Mouse (Mus musculus): Measurements from ENCODE around the gene Kazn.

Gene Kazn

GRCm38 (mm10) chr4:142240874-142241273 lies 1.7 kb upstream of the Kazn start:
- DNase-seq = no peak

- peak; percentile 68 for DNase-seq
Measured at GRCm38 (mm10) chr4:142238486-142239239, 538 bp downstream of the Kazn start.

GRCm38 (mm10) chr4:142238041-142238440 lies 1.2 kb downstream of the Kazn start:
- DNase-seq = no peak

- no peak for DNase-seq
Measured at GRCm38 (mm10) chr4:142236681-142237080, 2.5 kb downstream of the Kazn start.

GRCm38 (mm10) chr4:142235426-142235825 lies 3.8 kb downstream of the Kazn start:
- no peak for DNase-seq

- DNase-seq = no peak
Measured at GRCm38 (mm10) chr4:142234828-142235227, 4.4 kb downstream of the Kazn start.

- DNase-seq = no peak
Measured at GRCm38 (mm10) chr4:142228821-142229575, 10.2 kb downstream of the Kazn start.

GRCm38 (mm10) chr4:142223898-142224645 lies 15.1 kb downstream of the Kazn start:
- no peak for DNase-seq

- no peak for DNase-seq
Measured at GRCm38 (mm10) chr4:142222385-142222784, 16.8 kb downstream of the Kazn start.

- DNase-seq = no peak
Measured at GRCm38 (mm10) chr4:142221757-142222072, 17.5 kb downstream of the Kazn start.

- DNase-seq = no peak
Measured at GRCm38 (mm10) chr4:142221025-142221756, 18.0 kb downstream of the Kazn start.

- DNase-seq = no peak
Measured at GRCm38 (mm10) chr4:142218997-142219396, 20.2 kb downstream of the Kazn start.

- DNase-seq = no peak
Measured at GRCm38 (mm10) chr4:142217048-142217447, 22.2 kb downstream of the Kazn start.

- no peak for DNase-seq
Measured at GRCm38 (mm10) chr4:142215760-142216159, 23.4 kb downstream of the Kazn start.

- DNase-seq = no peak
Measured at GRCm38 (mm10) chr4:142214532-142214931, 24.7 kb downstream of the Kazn start.

- no peak for DNase-seq
Measured at GRCm38 (mm10) chr4:142212425-142212824, 26.8 kb downstream of the Kazn start.

- peak; percentile 15 for DNase-seq
Measured at GRCm38 (mm10) chr4:142209884-142210283, 29.3 kb downstream of the Kazn start.

- DNase-seq = no peak
Measured at GRCm38 (mm10) chr4:142209476-142209875, 29.7 kb downstream of the Kazn start.

- no peak for DNase-seq
Measured at GRCm38 (mm10) chr4:142205693-142206092, 33.5 kb downstream of the Kazn start.

- peak; percentile 18 for DNase-seq
Measured at GRCm38 (mm10) chr4:142196626-142197025, 42.6 kb downstream of the Kazn start.

- no peak for DNase-seq
Measured at GRCm38 (mm10) chr4:142193780-142194179, 45.4 kb downstream of the Kazn start.

- DNase-seq = no peak
Measured at GRCm38 (mm10) chr4:142193151-142193578, 46.0 kb downstream of the Kazn start.

GRCm38 (mm10) chr4:142189960-142190359 lies 49.2 kb downstream of the Kazn start:
- no peak for DNase-seq

Measured in thymus, postnatal 4 days (tissue).